Mouse (Mus musculus) forebrain, embryonic 11.5 days (tissue): ENCODE data around the gene Atn1. TPM values are rescaled to one million over a fixed set of nuclear protein-coding genes. Genes with fewer than 3 reads are reported as not detected.

Source experiments
- ATAC-seq: fragments of 200-750 bp; cut with Nextera tagmentation; replicated peaks from 2 replicates; pipeline ENCODE4 v1.8.0; 2017; ENCODE audit warnings: moderate TSS enrichment; ENCODE audit not compliant: low FRiP score
- DNase-seq: peaks from one replicate; pipeline ENCODE4 v3.0.0-alpha.2; 2017; ENCODE audit warnings: low spot score
- H3K27ac ChIP-seq: fragments of 300-500 bp; sonication (generic); 2 replicates; pipeline ENCODE4 v1.5.1; 2014; ENCODE audit warnings: low read depth, low read length
- H3K27me3 ChIP-seq: fragments of 300-500 bp; sonication (generic); 2 replicates; pipeline ENCODE4 v1.6.1; 2014; ENCODE audit warnings: mild to moderate bottlenecking, low read length, mixed read lengths; ENCODE audit not compliant: control insufficient read depth, insufficient read depth
- H3K36me3 ChIP-seq: fragments of 300-500 bp; sonication (generic); 2 replicates; pipeline ENCODE4 v1.6.1; 2014; ENCODE audit warnings: mild to moderate bottlenecking, low read length, moderate library complexity, mixed read lengths; ENCODE audit not compliant: control insufficient read depth, insufficient read depth
- H3K4me1 ChIP-seq: fragments of 300-500 bp; sonication (generic); replicated peaks from 2 replicates; pipeline ENCODE4 v1.6.1; 2014; ENCODE audit warnings: low read length, mixed read lengths; ENCODE audit not compliant: control insufficient read depth, insufficient read depth
- H3K4me2 ChIP-seq: fragments of 300-500 bp; sonication (generic); 2 replicates; pipeline ENCODE4 v1.6.1; 2014; ENCODE audit warnings: low read depth, mild to moderate bottlenecking, low read length, moderate library complexity, mixed read lengths; ENCODE audit not compliant: severe bottlenecking
- H3K4me3 ChIP-seq: fragments of 300-500 bp; sonication (generic); 2 replicates; pipeline ENCODE4 v1.5.1; 2014; ENCODE audit warnings: low read depth, low read length
- H3K9ac ChIP-seq: fragments of 300-500 bp; sonication (generic); 2 replicates; pipeline ENCODE4 v1.6.1; 2014; ENCODE audit warnings: low read length
- H3K9me3 ChIP-seq: fragments of 300-500 bp; sonication (generic); 2 replicates; pipeline ENCODE4 v1.6.1; 2016; ENCODE audit warnings: low read length, mixed read lengths; ENCODE audit not compliant: control insufficient read depth
- WGBS: fragments of 180-500 bp; shearing (Covaris S2); extraction: QIAGEN DNeasy Blood & Tissue Kit; methylation state at CpG from one replicate; pipeline ENCODE4 v1.1.7; 2014; 5-methylcytosine and 5-hydroxymethylcytosine counted together
- polyA plus RNA-seq: library from polyadenylated mRNA; unstranded; fragments of >200 nt; fragmentation: Nextera tagmentation; extraction: Ambion mirVana; gene quantifications from 2 replicates; pipeline ENCODE4 v1.2.1, GENCODE M21; 2014

Atn1 gene
- polyA plus RNA-seq, 1 experiment from 2014 or later = 13.9 TPM

DNA sequence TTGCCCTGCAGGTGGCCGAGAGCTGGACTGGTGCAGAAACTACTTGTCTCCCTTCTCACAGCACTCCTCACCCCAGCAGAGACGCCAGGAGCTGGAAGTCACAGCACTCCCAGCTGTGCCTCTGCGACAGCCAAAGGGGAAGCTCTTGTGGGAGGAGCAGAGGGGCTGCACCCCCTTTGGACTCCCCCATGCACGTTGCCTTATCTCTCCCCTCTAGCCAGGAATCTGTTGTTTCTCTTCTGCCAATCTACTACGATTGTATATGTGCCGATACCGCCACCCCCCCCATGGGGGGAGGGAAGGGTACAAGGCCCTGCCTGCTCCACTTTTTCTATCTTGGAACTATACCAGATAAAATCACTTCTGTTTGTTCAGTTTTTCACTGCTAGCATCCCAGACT lies 52.5 kb downstream of the Atn1 start:
- H3K4me3 ChIP-seq = no peak overlapping the region
- no peaks in the 10 kb centered on the region for H3K9me3 ChIP-seq
- H3K36me3 ChIP-seq = peaks cover 19% of the 10 kb centered on the region; the same call in 1 of the 2 replicates
- DNase-seq = no peak
- ATAC-seq = no peak
- H3K4me2 ChIP-seq = no peak overlapping the region
- no peak overlapping the region for H3K27ac ChIP-seq
- no peaks in the 10 kb centered on the region for H3K4me1 ChIP-seq
- no peaks in the 10 kb centered on the region for H3K27me3 ChIP-seq
- WGBS = 81% methylated on average over 7 of the region's 7 CpGs
- H3K9ac ChIP-seq = no peak overlapping the region

- no peak overlapping the region for H3K9ac ChIP-seq
- H3K9me3 ChIP-seq = no peaks in the 10 kb centered on the region
- 62% methylated on average over 3 of the region's 3 CpGs for WGBS
- peak; percentile 80 for DNase-seq
- no peak overlapping the region for H3K4me3 ChIP-seq
- no peaks in the 10 kb centered on the region for H3K27me3 ChIP-seq
- no peak overlapping the region for H3K4me2 ChIP-seq
- peak; percentile 71 for ATAC-seq
- no peak overlapping the region for H3K27ac ChIP-seq
- H3K4me1 ChIP-seq = no peaks in the 10 kb centered on the region
- H3K36me3 ChIP-seq = peaks cover 19% of the 10 kb centered on the region; the same call in 1 of the 2 replicates
Observed at GRCm38 (mm10) chr6:124702784-124703103, 53.6 kb downstream of the Atn1 start.

DNA sequence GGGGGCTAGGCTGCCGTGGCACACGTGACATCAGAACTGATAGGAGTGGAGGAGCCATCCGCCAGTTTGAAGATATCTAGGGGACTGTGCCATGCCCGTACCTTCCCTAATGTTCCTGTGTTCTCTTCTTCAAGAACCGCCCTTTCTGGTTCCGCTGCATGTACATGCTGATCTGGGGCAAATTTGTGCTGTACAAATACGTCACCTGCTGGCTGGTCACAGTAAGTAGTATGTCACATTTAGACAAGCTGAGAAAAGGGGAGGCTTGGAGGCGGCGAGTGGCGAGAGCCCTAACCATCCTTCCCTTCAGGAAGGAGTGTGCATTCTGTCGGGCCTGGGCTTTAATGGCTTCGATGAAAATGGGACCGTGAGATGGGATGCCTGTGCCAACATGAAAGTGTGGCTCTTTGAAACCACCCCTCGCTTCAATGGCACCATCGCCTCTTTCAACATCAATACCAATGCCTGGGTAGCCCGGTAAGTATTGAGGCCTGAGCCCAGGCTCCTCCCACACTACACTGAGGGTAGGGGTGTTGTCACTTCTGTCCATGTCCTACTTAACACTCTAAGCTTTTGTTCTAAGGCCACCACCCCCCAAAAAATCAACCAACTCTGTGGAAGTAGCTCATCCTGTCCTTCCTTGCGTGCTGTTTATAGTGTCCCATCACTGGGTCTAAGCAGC lies 54.1 kb downstream of the Atn1 start:
- ATAC-seq (peak; percentile 27; the same call in 1 of the 2 replicates), DNase-seq (no peak)
- no peaks in the 10 kb centered on the region for H3K9me3 ChIP-seq
- H3K27ac ChIP-seq = no peak overlapping the region
- no peaks in the 10 kb centered on the region for H3K27me3 ChIP-seq
- no peak overlapping the region for H3K4me2 ChIP-seq
- peaks cover 19% of the 10 kb centered on the region; the same call in 1 of the 2 replicates for H3K36me3 ChIP-seq
- H3K4me1 ChIP-seq = no peaks in the 10 kb centered on the region
- H3K4me3 ChIP-seq = no peak overlapping the region
- WGBS = 92% methylated on average over 17 of the region's 17 CpGs
- no peak overlapping the region for H3K9ac ChIP-seq

DNA sequence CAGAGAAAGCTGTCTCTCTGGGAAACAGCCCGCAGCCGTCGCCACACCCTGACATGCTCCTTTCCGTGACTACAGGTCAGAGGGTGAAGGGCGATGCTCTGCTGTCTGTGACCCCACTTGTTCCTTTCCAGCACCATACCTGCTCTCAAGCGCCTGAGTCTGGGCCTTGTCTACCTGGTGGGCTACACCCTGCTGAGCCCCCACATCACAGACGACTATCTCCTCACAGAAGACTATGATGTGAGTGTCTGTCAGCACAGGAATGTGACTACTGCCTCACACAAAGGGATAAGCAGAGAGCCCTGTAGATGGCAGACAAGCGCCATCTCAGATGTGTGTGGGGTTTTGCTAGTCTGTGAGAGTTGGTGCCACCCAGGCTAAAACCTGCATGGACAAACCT lies 55.0 kb downstream of the Atn1 start:
- no peaks in the 10 kb centered on the region for H3K9me3 ChIP-seq
- ATAC-seq (no peak), DNase-seq (no peak)
- H3K27me3 ChIP-seq = no peaks in the 10 kb centered on the region
- H3K4me2 ChIP-seq = no peak overlapping the region
- H3K4me1 ChIP-seq = no peaks in the 10 kb centered on the region
- H3K27ac ChIP-seq = no peak overlapping the region
- H3K9ac ChIP-seq = no peak overlapping the region
- WGBS = 85% methylated on average over 8 of the region's 8 CpGs
- peaks cover 19% of the 10 kb centered on the region; the same call in 1 of the 2 replicates for H3K36me3 ChIP-seq
- no peak overlapping the region for H3K4me3 ChIP-seq

DNA sequence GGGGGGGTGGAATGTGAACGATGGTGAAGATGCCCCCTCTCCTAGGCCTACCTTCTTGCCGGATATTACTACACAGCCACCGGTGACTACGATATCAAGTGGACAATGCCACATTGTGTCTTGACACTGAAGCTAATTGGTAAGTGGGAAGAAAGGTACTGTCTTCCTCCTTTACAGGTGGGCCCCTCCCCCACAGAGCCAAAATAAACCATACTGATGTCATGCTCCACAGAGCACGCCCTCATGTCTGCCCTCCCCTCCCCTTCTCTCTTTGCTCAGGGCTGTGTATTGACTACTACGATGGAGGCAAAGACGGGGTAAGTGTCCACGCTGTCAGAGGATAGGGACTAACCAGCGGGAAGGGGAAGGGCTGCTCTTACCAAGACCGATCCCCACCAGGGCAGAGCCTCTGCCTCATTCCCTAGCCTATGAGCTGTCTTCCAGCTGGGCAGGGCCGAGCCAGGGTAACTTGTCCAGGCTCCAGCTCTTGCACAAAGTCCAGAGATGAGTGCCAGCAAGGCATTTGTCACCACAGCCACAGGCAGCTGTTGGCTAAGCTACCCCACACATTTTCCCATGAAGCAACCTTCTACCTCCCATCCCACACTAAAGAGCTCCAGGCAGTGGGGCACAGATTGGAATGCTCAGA lies 56.2 kb downstream of the Atn1 start:
- no peak overlapping the region for H3K27ac ChIP-seq
- H3K36me3 ChIP-seq = peaks cover 15% of the 10 kb centered on the region; the same call in 1 of the 2 replicates
- no peak for DNase-seq
- WGBS = 91% methylated on average over 11 of the region's 11 CpGs
- no peaks in the 10 kb centered on the region for H3K9me3 ChIP-seq
- H3K4me2 ChIP-seq = no peak overlapping the region
- H3K4me3 ChIP-seq = no peak overlapping the region
- H3K27me3 ChIP-seq = no peaks in the 10 kb centered on the region
- no peak overlapping the region for H3K9ac ChIP-seq
- no peaks in the 10 kb centered on the region for H3K4me1 ChIP-seq
- no peak for ATAC-seq

DNA sequence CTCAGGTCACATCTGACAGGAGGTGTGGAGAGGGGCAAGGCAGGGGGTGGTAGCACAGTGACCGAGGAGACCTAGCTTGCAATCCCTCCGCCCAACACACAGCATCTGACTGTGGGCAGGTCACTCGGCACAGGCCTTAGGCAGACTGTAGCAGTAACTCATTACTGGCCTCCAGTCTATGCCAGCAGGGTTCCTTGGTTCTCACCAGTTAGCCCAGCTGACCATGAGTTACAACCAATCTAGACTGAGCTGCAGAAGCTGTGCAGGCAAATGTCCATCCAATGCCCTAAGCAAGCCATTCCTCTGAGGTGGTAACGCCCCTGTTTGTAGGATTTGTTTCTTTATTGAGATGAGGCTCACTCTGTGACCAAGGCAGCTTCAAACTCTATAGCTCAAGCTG lies 57.0 kb downstream of the Atn1 start:
- peaks cover 11% of the 10 kb centered on the region; the same call in 1 of the 2 replicates for H3K36me3 ChIP-seq
- 83% methylated on average over 4 of the region's 4 CpGs for WGBS
- no peak overlapping the region for H3K27ac ChIP-seq
- no peaks in the 10 kb centered on the region for H3K4me1 ChIP-seq
- no peak for ATAC-seq
- H3K4me3 ChIP-seq = no peak overlapping the region
- H3K9me3 ChIP-seq = no peaks in the 10 kb centered on the region
- no peaks in the 10 kb centered on the region for H3K27me3 ChIP-seq
- H3K4me2 ChIP-seq = no peak overlapping the region
- H3K9ac ChIP-seq = no peak overlapping the region
- DNase-seq = no peak

GRCm38 (mm10) chr6:124698751-124699150 lies 57.6 kb downstream of the Atn1 start:
- DNase-seq (no peak), ATAC-seq (no peak)
- Histone ChIP-seq H3K36me3 (peaks cover 7% of the 10 kb centered on the region; the same call in 1 of the 2 replicates), H3K9ac (no peak overlapping the region), H3K27ac (no peak overlapping the region), H3K4me2 (no peak overlapping the region), H3K4me1 (no peaks in the 10 kb centered on the region), H3K9me3 (no peaks in the 10 kb centered on the region), H3K27me3 (no peaks in the 10 kb centered on the region), H3K4me3 (no peak overlapping the region)
- 85% methylated on average over 6 of the region's 6 CpGs for WGBS

GRCm38 (mm10) chr6:124696441-124697150 lies 59.7 kb downstream of the Atn1 start:
- ATAC-seq (no peak), DNase-seq (no peak)
- H3K4me1 ChIP-seq = no peaks in the 10 kb centered on the region
- H3K27ac ChIP-seq = no peak overlapping the region
- no peak overlapping the region for H3K9ac ChIP-seq
- no peak overlapping the region for H3K4me2 ChIP-seq
- 93% methylated on average over 7 of the region's 7 CpGs for WGBS
- no peaks in the 10 kb centered on the region for H3K36me3 ChIP-seq
- no peaks in the 10 kb centered on the region for H3K27me3 ChIP-seq
- H3K4me3 ChIP-seq = no peak overlapping the region
- H3K9me3 ChIP-seq = no peaks in the 10 kb centered on the region
